Mouse (Mus musculus): ENCODE data around the gene Immp2l. TPM values are rescaled to one million over a fixed set of nuclear protein-coding genes. Genes with fewer than 3 reads are reported as not detected.

Gene Immp2l
- total RNA-seq, 1 experiment = 11.4 TPM

DNA sequence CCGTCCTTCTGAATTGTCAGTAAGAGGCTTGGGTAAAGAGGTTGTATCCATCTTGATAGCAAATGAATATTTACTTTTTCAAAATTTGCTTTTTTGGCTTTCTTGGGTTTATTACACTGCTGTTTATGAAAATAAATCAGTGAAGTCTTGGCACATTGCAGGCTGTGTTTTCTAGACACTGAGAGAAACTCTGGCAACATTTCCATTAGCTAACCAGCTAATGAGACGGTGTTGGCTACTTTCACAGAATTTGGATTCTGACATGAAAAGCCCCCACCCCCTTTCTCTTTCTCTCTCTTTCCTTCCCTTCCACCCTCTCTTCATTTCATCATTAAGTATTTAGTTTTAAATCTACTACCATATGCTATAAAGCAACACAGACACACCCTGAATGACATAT lies 496.4 kb downstream of the Immp2l start:
- no peaks in the 10 kb centered on the region for H3K36me3 ChIP-seq (ENCODE audit: control insufficient read depth, insufficient read depth, low read length, poor library complexity, severe bottlenecking)
- in situ Hi-C loops (cut with MboI; ENCODE audit: low sequenced_read_pairs in 2 of 2, unreplicated experiment in 2 of 2) = no loop called here
- DNase-seq (ENCODE audit: low read depth, low spot score) = no peak
- no peaks in the 10 kb centered on the region for H3K4me1 ChIP-seq (ENCODE audit: control insufficient read depth in 2 of 2, insufficient read depth in 2 of 2, low read length in 2 of 2, poor library complexity in 1 of 2)
- H3K9me3 ChIP-seq (ENCODE audit: control insufficient read depth, insufficient read depth, low read depth, low read length) = no peaks in the 10 kb centered on the region
- no peak overlapping the region for H3K9ac ChIP-seq (ENCODE audit: insufficient read depth, low read depth, low read length, poor library complexity, severe bottlenecking)
- no peak overlapping the region for H3K4me3 ChIP-seq (ENCODE audit: insufficient read depth in 1 of 2, low read depth in 1 of 2, low read length in 2 of 2, poor library complexity in 1 of 2, severe bottlenecking in 1 of 2)
- no peak for TF ChIP-seq HCFC1 (IDR thresholded peaks at IDR 0.05; ENCODE audit: borderline replicate concordance, insufficient read depth, low read length)
- TF ChIP-seq ZNF384 (IDR thresholded peaks at IDR 0.05; ENCODE audit: low read depth, low read length) = no peak
- no peak for TF ChIP-seq ZC3H11A (IDR thresholded peaks at IDR 0.05; ENCODE audit: borderline replicate concordance, low read depth, low read length)
- no peak for TF ChIP-seq MAFK (IDR thresholded peaks at IDR 0.05; ENCODE audit: insufficient read depth, low read depth, low read length)
- no peak for TF ChIP-seq CHD2 (IDR thresholded peaks at IDR 0.05; ENCODE audit: low read depth, low read length)
- no peak overlapping the region for H3K27ac ChIP-seq (ENCODE audit: insufficient read depth, low read depth, low read length, poor library complexity, severe bottlenecking)

DNA sequence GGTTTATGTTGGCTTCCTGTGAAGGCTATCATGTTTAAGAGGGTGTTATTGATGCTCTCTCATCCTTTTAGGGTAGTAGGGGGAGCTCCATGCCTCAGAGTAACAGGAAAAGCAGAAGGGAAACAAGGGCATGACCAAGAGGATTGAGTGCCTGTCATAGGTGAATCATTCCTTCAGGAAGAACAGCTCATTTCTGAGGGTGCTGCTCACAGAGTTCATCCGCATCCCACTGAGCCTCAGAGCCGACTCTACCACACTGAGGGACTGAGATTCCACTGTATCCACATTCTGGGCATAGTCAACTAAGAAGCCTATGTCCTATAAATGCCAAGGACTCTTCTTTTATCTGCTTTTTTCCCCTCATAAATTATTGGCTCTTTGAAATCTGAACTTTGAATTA lies 497.8 kb downstream of the Immp2l start:
- no peaks in the 10 kb centered on the region for H3K36me3 ChIP-seq (ENCODE audit: control insufficient read depth, insufficient read depth, low read length, poor library complexity, severe bottlenecking)
- H3K9ac ChIP-seq (ENCODE audit: insufficient read depth, low read depth, low read length, poor library complexity, severe bottlenecking) = no peak overlapping the region
- H3K9me3 ChIP-seq (ENCODE audit: control insufficient read depth, insufficient read depth, low read depth, low read length) = no peaks in the 10 kb centered on the region
- no peak for TF ChIP-seq HCFC1 (IDR thresholded peaks at IDR 0.05; ENCODE audit: borderline replicate concordance, insufficient read depth, low read length)
- no peak overlapping the region for H3K4me3 ChIP-seq (ENCODE audit: insufficient read depth in 1 of 2, low read depth in 1 of 2, low read length in 2 of 2, poor library complexity in 1 of 2, severe bottlenecking in 1 of 2)
- H3K4me1 ChIP-seq (ENCODE audit: control insufficient read depth in 2 of 2, insufficient read depth in 2 of 2, low read length in 2 of 2, poor library complexity in 1 of 2) = no peaks in the 10 kb centered on the region
- H3K27ac ChIP-seq (ENCODE audit: insufficient read depth, low read depth, low read length, poor library complexity, severe bottlenecking) = no peak overlapping the region
- in situ Hi-C loops (cut with MboI; ENCODE audit: low sequenced_read_pairs in 2 of 2, unreplicated experiment in 2 of 2) = no loop called here
- no peak for DNase-seq (ENCODE audit: low read depth, low spot score)

DNA sequence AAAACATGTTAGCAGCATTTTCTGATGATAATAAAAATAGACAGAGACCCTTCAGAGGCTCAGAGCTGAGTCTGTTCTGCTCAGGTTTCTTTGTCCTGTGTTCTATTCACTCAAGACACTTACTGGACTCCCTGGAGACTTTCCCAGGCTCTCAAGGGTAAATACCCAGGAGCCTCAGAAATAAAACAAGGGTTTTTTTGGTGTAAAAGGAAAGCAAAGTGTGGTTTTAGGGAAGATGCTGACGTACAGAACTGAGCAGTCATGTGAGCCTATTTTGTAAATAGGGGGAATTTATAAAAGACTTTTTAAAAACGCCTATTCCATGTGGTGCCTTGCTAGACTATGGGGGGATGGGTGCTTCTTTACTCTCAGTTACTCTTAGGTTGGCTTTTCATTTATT lies 502.8 kb downstream of the Immp2l start:
- Histone ChIP-seq H3K4me1 (ENCODE audit: control insufficient read depth in 2 of 2, insufficient read depth in 2 of 2, low read length in 2 of 2, poor library complexity in 1 of 2) (no peaks in the 10 kb centered on the region), H3K9ac (ENCODE audit: insufficient read depth, low read depth, low read length, poor library complexity, severe bottlenecking) (no peak overlapping the region), H3K36me3 (ENCODE audit: control insufficient read depth, insufficient read depth, low read length, poor library complexity, severe bottlenecking) (no peaks in the 10 kb centered on the region), H3K27ac (ENCODE audit: insufficient read depth, low read depth, low read length, poor library complexity, severe bottlenecking) (no peak overlapping the region), H3K9me3 (ENCODE audit: control insufficient read depth, insufficient read depth, low read depth, low read length) (no peaks in the 10 kb centered on the region), H3K4me3 (ENCODE audit: insufficient read depth in 1 of 2, low read depth in 1 of 2, low read length in 2 of 2, poor library complexity in 1 of 2, severe bottlenecking in 1 of 2) (no peak overlapping the region)
- no peak for TF ChIP-seq MAFK (IDR thresholded peaks at IDR 0.05; ENCODE audit: insufficient read depth, low read depth, low read length)
- no peak for TF ChIP-seq CHD2 (IDR thresholded peaks at IDR 0.05; ENCODE audit: low read depth, low read length)
- no peak for TF ChIP-seq ZC3H11A (IDR thresholded peaks at IDR 0.05; ENCODE audit: borderline replicate concordance, low read depth, low read length)
- no peak for TF ChIP-seq HCFC1 (IDR thresholded peaks at IDR 0.05; ENCODE audit: borderline replicate concordance, insufficient read depth, low read length)
- no peak for TF ChIP-seq ZNF384 (IDR thresholded peaks at IDR 0.05; ENCODE audit: low read depth, low read length)
- in situ Hi-C loops (cut with MboI; ENCODE audit: low sequenced_read_pairs in 2 of 2, unreplicated experiment in 2 of 2) = no loop called here
- DNase-seq (ENCODE audit: low read depth, low spot score) = no peak

DNA sequence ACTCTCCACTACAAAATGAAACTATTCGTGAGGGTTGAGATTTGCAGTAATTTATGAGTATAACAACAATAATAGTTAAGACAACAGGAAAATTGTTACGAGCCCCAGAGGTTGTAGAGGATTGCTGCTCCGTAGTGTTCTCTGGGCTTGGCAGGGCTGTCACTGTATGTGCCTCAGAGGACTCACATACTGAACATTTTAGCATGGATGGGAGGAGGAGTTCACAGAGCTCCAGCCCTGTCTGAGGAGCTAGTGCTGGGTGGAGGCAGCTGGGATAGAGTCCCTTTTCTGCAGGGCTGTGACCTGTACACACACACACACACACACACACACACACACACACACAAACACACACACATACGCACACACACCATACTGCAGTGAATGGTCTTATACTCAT lies 504.5 kb downstream of the Immp2l start:
- no peaks in the 10 kb centered on the region for H3K9me3 ChIP-seq (ENCODE audit: control insufficient read depth, insufficient read depth, low read depth, low read length)
- H3K4me1 ChIP-seq (ENCODE audit: control insufficient read depth in 2 of 2, insufficient read depth in 2 of 2, low read length in 2 of 2, poor library complexity in 1 of 2) = no peaks in the 10 kb centered on the region
- no peak overlapping the region for H3K9ac ChIP-seq (ENCODE audit: insufficient read depth, low read depth, low read length, poor library complexity, severe bottlenecking)
- H3K4me3 ChIP-seq (ENCODE audit: insufficient read depth in 1 of 2, low read depth in 1 of 2, low read length in 2 of 2, poor library complexity in 1 of 2, severe bottlenecking in 1 of 2) = no peak overlapping the region
- in situ Hi-C loops (cut with MboI; ENCODE audit: low sequenced_read_pairs in 2 of 2, unreplicated experiment in 2 of 2) = no loop called here
- H3K36me3 ChIP-seq (ENCODE audit: control insufficient read depth, insufficient read depth, low read length, poor library complexity, severe bottlenecking) = no peaks in the 10 kb centered on the region
- TF ChIP-seq ZC3H11A (IDR thresholded peaks at IDR 0.05; ENCODE audit: borderline replicate concordance, low read depth, low read length) (no peak), ZNF384 (IDR thresholded peaks at IDR 0.05; ENCODE audit: low read depth, low read length) (no peak), CHD2 (IDR thresholded peaks at IDR 0.05; ENCODE audit: low read depth, low read length) (no peak), HCFC1 (IDR thresholded peaks at IDR 0.05; ENCODE audit: borderline replicate concordance, insufficient read depth, low read length) (no peak), MAFK (IDR thresholded peaks at IDR 0.05; ENCODE audit: insufficient read depth, low read depth, low read length) (no peak)
- DNase-seq (ENCODE audit: low read depth, low spot score) = no peak
- H3K27ac ChIP-seq (ENCODE audit: insufficient read depth, low read depth, low read length, poor library complexity, severe bottlenecking) = no peak overlapping the region

DNA sequence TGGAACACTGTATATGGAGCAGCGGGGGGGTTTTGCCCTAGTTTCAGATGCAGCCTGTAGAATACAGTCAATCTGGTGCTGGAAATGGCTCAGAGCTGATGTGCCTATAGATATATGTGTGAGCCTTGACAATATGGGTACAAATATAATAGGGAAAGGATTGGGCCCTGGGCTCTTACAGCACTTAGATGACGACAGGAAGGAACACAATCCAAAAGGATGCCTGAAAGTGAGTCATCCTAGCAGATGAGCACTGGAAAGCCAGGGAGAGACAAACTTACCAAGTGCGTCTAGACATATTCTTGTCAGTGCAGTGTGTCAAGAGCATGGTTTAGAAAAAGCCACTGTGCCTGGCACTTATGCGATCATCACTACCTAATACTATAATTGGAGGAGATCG lies 516.1 kb downstream of the Immp2l start:
- no peak for DNase-seq (ENCODE audit: low read depth, low spot score)
- Histone ChIP-seq H3K9ac (ENCODE audit: insufficient read depth, low read depth, low read length, poor library complexity, severe bottlenecking) (no peak overlapping the region), H3K4me3 (ENCODE audit: insufficient read depth in 1 of 2, low read depth in 1 of 2, low read length in 2 of 2, poor library complexity in 1 of 2, severe bottlenecking in 1 of 2) (no peak overlapping the region), H3K27ac (ENCODE audit: insufficient read depth, low read depth, low read length, poor library complexity, severe bottlenecking) (no peak overlapping the region), H3K36me3 (ENCODE audit: control insufficient read depth, insufficient read depth, low read length, poor library complexity, severe bottlenecking) (no peaks in the 10 kb centered on the region), H3K4me1 (ENCODE audit: control insufficient read depth in 2 of 2, insufficient read depth in 2 of 2, low read length in 2 of 2, poor library complexity in 1 of 2) (no peaks in the 10 kb centered on the region), H3K9me3 (ENCODE audit: control insufficient read depth, insufficient read depth, low read depth, low read length) (no peaks in the 10 kb centered on the region)
- TF ChIP-seq ZNF384 (IDR thresholded peaks at IDR 0.05; ENCODE audit: low read depth, low read length) = no peak
- TF ChIP-seq HCFC1 (IDR thresholded peaks at IDR 0.05; ENCODE audit: borderline replicate concordance, insufficient read depth, low read length) = no peak
- no peak for TF ChIP-seq CHD2 (IDR thresholded peaks at IDR 0.05; ENCODE audit: low read depth, low read length)
- TF ChIP-seq ZC3H11A (IDR thresholded peaks at IDR 0.05; ENCODE audit: borderline replicate concordance, low read depth, low read length) = no peak
- TF ChIP-seq MAFK (IDR thresholded peaks at IDR 0.05; ENCODE audit: insufficient read depth, low read depth, low read length) = no peak
- in situ Hi-C loops (cut with MboI; ENCODE audit: low sequenced_read_pairs in 2 of 2, unreplicated experiment in 2 of 2) = no loop called here

All from ES-E14 (cell line).